Mouse (Mus musculus): ENCODE measurements around the gene Saa1.

Saa1 gene

DNA sequence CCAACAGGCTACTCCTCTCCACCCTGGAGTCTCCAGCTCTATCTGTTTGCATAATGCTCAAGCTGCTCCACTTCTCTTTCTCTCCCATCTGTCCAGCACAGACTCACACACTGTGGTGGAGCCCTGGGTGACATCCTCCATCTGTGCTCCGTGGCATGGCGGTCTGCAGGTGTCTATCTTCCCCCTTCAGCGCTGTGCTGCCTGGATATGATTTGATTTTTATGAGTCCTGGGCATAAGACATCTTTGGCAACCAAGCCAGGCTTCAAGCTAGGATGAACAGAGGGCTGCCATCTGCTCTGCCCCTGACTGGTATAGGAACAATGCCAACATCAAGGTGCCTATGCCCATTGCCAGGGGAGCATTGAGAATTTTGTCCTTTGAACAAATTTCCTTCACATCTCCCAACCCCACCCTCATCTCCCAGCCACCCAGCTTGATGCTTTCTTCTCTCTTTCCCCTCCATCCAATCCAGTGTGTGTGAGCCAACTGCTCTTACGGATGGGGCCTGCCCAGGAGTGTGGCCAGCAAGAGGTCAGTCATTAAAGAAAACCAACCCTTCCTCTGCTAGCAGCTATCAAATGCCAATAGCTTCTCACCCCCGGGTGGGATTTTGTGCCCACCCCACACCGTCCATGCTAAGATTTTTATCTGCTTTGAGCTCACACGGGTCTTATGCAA lies 24.0 kb downstream of the Saa1 start:
- no peak for DNase-seq (ENCODE audit: low spot score)

GRCm38 (mm10) chr7:46716897-46717296 lies 25.9 kb downstream of the Saa1 start:
- peak; percentile 70 for DNase-seq (ENCODE audit: low spot score)

DNA sequence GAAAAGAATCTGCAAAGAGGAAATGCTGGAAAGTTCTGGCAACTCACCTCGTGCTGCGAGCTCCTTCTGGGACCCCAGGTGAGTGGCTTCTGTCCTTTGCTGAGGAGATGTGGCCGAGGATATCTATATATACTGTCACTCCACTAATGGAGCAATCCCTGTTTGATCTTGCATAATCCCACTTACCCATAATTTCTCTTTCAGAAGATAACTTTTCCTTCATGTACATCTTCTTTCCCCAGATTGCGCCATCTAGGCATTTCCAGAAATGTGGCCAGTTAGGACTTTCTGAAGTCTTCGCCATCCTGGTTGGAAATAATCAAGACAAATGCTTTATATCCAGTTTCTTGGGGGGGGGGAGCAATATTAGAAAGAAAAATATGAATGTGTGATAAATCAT lies 27.2 kb downstream of the Saa1 start, which contains the start of gene Saa3:
TSS of gene Saa3 (minus strand) at position 101 of the 400 bp plus-strand sequence.
- no peak for DNase-seq (ENCODE audit: low spot score)

- peak; percentile 71 for DNase-seq (ENCODE audit: low spot score)
Measured at GRCm38 (mm10) chr7:46714518-46714917, 28.3 kb downstream of the Saa1 start.

- DNase-seq (ENCODE audit: low spot score), result no peak
Measured at GRCm38 (mm10) chr7:46712250-46712649, 30.5 kb downstream of the Saa1 start.

DNA sequence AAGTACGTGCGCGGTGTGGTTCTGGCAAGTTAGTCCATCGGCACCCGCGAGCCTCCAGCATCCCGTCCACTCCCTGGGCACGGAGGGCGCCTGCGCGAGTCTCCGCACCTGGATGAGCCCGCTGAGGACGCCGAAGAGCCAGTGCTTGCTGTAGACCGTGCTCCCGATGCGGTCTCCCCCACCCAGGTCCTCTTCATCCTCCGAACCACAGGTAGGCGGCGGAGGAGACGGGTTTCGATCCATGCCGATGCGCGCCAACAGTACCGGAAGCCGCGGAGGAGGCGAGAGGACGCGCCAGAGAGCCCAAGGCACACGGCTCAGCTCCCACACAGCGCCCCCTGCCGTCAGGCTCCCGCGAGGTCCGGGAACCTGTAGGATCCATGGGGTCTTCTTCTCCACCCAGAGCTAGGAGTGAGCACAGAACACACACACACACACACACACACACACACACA lies 32.4 kb downstream of the Saa1 start, which contains the start of gene Saal1:
TSS of gene Saal1 (minus strand) at position 291 of the 455 bp plus-strand sequence.
- DNase-seq (ENCODE audit: low spot score), result peak; percentile 80

DNA sequence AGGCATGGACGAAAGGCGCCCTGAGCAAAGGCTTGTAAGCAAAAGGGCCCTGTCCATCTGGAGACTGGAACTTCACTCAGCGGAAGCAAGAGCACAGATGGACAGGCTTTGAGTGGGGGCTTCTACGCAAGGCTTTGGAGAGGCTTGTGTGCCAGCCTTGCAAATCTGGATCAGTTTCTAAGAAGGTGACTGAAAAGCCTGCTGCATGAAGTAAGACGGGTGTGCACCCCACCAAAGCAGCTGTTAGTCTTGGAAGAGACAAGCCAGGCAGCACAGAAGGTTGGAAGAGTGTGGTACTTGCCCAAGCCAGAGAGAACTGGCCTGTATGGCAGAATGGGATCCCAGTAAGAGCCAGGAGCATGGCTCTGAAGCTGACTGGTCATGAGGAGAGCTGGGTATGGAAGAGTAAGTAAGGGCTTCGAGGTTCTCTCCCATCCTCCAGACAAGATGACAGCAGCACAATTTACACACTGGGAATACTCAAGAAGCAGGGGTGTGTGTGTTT lies 42.2 kb downstream of the Saa1 start:
- DNase-seq (ENCODE audit: low spot score), result no peak

DNA sequence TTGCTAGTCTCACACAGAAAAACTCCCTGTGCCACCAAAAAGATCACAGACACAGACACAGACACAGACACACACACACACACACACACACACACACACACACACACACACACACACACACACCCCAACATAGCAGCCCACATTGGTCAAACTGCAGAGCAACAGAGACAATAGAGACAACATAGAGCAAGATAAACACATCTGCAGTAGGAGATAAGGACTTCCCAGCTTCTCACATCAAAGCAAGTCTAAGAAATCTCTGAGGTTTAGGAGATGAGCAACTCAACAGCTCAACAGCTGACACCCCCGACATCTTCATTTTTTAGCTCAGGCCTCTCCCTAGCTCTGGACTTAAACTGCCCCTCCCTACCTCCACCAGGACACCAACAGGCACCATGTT lies 46.0 kb downstream of the Saa1 start:
- DNase-seq (ENCODE audit: low spot score), result no peak

All from lung, postnatal 25 days (tissue).